Mouse (Mus musculus) heart, adult 18-20 months (tissue): ENCODE data around the gene Fgg. TPM values are rescaled to one million over a fixed set of nuclear protein-coding genes. Genes with fewer than 3 reads are reported as not detected.

ENCODE experiments used
- DNase-seq, 2 experiments: peaks; one replicate each; pipeline ENCODE4 v3.0.0; 2021 to 2022; ENCODE audit warnings: mixed read lengths in 1 of 2
- long read RNA-seq, 2 experiments: library from polyadenylated mRNA; stranded (forward); transcript quantifications; one replicate each; pipeline ENCODE4 v2.0.0; 2021
- total RNA-seq, 2 experiments: library from RNA; stranded (reverse); gene quantifications; 2 replicates each; pipeline ENCODE4 v1.2.3; 2021

The Fgg gene
- total RNA-seq, result not detected
- long read RNA-seq, experiment 1, result 0 reads
- long read RNA-seq, experiment 2, result 0 reads

DNA sequence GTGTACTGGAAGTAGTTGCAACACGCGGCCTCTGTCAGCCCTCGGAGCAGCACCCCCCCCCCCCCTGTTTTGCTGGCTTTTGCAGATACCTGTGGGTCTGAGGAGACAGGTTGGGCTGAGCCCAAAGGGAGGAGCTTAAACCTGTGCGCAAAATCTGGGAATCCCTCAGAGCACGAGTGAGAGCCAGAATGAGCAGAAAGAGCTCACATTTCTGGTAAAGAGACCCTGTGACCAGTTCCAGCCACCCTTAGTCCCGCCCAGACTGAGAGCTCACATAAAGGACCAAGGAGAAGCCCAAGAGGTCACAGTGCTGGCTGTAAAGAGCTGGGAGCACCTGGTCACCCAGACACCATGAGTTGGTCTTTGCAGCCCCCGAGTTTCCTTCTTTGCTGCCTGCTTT lies at the start of gene Fgg:
Fgg (plus strand) TSS at position 168 of the 400 bp plus-strand sequence.
- no peak for DNase-seq

DNA sequence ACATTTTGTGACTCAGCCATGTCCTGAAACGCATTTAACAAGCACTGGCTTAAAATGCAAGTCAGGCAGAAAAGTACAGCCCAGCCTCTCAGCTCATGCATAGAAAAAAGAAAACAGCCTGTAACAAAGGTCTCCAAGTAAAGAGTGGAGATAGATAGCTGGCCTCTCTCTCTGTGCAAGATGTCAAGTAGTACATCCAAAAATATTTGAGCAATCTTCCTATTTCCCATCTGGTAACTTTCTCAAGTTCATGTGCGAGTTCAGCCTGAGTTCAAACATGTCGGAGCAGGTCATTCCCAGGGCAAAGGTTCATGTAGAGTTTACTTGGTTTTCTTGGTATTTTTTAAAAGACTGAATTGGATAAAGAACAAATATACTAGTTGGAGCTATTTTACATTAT lies 36.5 kb upstream of the Fgg start:
- peak; percentile 11 to 17 for DNase-seq

DNA sequence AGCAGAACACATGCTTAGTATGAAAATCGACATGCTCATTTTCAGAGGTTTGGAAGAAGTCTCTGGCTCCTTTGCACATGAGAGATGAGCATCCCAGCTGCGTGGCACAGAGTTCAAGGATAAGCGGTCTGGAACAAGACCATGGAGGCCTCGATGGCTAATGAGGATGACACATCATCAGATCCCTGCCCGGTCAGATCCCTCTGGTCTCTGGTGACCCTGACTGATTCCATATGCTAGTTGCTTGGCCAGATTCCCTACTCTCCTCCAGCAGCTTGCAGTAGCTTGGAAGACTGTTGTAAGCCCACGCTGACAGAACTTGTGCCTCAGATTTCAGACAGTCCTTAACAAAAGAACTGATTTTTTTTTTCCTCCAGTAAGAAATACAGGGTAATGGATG lies 26.7 kb upstream of the Fgg start:
- peak; percentile 20 to 40 for DNase-seq

DNA sequence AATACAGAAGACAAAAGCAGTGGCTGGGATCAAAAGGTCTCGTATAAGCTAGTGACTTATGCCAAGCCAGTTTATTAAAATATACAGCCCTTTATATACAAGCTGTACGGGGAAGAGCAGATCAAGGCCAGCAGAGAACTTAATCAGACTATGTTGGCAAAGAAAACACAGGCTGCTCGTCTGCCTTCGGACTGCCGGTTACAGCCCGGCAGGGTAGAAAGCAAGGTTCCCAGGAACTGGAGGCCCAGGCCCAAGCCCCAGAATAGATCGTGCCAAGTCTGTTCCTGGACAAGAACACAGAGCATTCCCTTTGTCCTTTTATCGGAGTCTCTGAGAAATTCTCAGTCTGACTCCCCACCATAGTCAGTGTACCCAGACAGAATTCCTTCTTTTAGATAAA lies 25.7 kb upstream of the Fgg start:
- DNase-seq, result no peak

DNA sequence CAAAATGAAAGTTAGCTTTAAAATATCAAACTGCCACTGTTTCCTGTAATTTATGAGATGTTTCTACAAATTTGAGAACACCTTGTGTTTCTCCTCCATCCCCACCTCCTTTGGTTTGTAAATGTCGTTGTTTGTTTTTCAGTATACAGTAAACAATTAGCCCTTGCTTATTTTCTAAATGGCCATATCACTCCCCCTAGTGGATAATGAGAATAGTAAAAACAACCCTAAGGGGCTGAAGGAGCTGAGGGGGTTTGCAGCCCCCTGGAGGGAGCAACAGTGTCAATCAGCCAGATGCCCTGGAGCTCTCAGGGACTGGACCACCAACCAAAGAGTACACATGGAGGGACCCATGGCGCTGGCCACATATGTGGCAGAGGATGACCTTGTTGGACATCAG lies 22.7 kb upstream of the Fgg start:
- DNase-seq, result no peak

DNA sequence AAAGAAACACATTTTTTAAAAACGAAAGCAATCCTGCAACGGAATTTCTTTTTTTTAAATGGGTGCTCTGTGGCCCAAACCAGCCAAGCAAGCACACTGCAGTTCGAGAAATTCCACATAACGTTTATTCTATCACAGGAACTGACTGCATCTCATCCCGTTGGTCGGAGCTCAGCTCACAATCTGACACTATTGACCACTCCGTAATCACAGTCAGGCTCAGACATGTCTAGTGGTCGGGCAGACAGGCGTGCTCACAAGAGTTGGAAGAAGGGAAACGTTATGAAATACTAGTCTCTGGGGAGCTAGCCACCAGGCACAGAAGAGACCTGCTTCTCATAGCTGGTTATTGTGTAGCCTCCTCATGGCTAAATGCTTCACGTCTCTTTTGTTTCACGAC lies 15.6 kb upstream of the Fgg start:
- peak in 1 of 2 experiments; percentile 9 for DNase-seq

DNA sequence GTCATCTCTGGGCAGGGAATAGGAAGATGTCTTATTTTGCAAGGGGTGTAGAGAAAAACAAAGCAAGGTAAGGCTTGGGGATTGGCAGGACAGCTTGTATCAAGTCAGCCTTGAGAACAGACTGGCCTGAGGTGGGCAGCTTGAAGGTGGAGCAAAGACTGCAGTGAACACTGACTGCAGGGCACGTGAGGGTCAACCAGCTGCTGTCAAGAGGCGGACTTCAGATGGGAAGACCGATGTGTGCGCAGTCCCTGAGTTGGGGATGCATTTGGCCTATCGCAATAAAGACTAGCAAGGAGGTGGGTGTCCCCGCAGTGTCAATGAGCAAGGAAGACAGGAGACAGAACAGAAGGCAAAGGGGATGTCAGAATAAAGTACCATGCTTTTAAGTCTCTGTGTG lies 14.6 kb upstream of the Fgg start:
- no peak for DNase-seq

DNA sequence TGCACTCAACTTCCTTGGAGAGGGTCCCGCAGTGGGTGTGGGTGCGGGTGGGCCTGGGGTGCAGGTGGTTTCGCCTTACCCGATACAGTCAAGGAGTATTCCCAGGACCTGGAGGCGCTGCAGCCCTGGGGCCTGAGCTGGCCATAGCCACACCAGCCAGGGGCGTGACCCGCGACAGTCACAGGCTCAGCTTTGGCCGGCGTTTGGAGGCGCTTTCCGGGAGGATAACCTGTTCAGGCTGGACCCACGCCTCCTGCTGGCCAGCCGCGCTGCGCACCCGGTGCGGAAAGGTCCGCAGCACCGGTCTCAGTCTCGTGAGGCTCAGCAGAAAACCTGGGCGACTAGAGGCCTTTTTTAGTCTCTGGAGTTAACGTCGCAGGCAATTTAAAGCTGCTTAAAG lies 12.2 kb upstream of the Fgg start:
- DNase-seq, result peak; percentile 29 to 31

DNA sequence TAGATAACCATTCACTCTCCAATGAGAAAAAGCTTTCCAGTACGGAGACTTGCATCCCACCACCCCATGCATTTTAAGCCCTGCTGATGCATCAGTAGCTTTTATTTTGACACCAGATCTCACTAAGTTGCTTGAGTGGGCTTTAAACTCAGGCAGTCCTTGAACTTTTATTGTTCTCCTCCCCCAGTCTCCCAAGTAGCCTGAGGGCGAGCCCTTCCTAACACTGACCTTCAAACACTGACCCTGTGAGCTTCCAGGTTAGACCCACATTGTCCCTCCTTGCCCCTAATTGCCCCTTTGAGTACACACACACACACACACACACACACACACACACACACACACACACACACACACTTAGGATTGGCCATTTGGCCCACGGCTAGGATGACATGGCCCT lies 10.9 kb upstream of the Fgg start:
- no peak for DNase-seq

DNA sequence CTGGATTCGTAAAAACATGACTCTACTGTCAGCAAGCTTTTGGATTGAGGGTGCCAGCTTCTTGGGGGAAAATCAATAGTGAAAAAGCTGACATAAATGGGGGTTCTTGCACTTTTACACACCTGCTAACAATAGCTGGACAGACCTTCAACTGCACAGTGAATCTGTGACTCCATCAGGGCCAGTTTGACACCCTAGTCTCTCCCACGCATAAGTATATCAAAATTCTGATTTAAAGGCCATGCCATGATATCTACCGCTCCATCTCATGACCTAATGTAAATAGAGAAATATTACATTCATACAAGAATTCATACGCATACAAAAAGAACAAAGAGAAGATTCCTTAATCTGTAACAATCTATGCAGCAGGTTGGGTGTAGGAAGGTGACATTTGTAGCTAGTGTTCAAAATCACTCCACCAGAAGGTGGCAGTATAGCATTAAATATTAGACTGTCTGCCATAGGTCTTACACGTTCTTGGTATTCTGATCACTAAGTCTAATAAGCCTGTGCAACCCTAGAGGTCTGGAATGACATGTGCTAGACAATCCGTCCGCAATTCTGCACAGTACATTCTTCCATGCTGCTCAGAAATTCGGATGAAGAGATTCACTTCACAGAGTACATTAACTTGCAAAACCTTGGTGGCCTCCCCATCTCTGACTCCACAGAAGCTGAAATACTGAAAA lies 8.6 kb upstream of the Fgg start:
- DNase-seq, result peak; percentile 40 to 78

DNA sequence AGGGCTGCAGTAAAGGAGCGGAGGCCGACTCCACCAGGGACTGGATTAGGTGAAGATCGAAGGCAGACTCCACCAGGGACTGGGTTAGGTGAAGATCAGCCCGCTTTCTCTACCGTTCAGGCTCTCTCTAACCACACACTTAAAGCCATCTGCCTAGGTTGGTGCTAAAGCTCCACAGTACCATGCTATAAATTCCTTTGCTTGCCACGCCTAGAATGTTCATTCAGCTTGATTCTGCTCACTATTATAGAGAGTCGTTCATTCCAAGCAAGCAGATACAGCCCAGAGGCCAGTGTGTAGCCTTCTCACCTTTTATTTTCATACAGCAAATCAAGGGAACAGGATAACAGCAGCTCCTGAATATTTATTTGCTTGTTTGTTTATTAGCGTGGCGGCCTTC lies 7.5 kb upstream of the Fgg start:
- DNase-seq, result no peak

DNA sequence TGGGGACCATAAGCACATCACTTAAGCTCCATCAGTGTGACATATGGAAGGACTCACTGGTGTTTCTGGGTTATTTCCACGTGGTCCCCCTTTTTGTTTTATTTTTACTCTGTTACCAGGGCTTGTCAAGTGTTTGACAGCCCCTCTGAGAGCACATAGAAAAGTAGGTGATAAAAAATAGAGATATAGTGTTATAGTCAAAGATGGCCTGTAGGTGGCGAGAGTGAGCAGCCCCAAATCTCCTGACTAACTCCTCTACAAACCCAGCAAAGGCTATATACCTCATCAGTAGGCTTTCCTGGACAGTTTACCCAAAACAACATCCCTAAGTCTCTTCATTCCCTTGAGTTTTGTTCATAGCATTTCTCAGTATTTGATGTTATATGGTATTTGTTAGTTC lies 5.3 kb upstream of the Fgg start:
- peak; percentile 9 to 57 for DNase-seq

DNA sequence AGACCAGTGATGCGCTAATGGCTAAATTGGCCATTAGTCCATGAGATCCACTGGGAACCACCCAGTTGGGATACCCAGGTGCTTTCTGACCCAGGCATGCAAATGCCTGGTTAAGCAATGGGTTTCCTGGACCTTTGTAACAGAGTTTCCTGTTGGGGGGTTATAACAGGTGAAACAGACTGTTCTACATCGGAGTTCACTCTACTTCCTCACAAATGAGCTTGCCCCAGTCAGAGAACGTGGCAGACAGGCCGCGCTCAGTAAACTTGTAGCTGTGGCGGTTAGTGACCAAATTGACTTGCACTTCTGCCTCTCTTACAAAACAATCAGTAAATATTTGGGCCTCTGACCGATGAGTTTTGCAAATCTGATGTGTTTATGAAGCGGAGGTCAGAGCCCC lies 4.5 kb upstream of the Fgg start:
- no peak for DNase-seq

DNA sequence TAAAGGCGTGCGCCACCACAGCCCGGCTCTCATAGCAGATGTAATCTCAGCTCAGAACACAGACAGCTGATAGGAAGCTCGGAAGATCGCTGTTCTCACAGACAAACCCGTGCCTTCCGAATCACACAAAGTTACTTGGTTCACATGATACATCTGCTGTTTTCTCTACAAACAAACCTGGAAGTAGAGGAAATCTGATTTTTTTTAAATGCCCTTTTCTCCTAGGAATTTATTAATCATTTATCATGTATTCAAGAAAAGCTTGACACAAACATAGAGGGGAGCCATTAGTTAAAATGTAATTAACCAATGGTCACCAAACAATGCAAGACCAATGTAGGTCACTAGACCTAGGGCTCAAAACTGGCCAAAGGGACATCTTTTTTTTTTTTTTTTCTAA lies 2.7 kb upstream of the Fgg start:
- no peak for DNase-seq

DNA sequence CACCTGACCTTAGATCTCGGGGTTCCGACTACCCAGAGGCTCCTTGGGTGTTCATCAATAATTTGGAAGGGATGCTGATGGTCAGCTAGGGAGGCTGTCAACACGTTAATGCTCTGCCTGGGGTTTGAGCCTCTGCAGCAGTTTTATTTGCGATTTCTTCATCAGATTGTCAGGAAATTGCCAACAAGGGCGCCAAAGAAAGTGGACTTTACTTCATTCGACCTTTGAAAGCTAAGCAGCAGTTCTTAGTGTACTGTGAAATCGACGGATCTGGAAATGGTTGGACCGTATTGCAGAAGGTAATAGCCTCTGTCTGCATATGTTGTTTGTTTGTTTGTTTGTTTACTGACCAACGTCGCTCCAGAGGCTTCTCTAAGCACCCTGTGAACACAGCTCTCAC lies 2.8 kb downstream of the Fgg start:
- DNase-seq, result no peak

DNA sequence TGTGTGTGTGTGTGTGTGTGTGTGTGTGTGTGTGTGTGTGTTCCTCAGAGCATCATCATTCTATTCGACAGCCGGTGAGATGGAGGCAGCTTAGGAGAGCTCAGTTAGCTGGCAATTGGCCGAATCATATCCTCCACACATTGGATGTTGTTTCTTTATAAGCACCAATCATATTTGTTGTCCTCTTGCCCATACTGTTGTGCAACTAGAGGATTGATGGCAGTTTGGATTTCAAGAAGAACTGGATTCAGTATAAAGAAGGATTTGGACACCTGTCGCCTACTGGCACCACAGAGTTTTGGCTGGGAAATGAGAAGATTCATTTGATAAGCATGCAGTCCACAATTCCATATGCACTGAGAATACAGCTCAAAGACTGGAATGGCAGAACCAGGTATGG lies 3.6 kb downstream of the Fgg start:
- no peak for DNase-seq

DNA sequence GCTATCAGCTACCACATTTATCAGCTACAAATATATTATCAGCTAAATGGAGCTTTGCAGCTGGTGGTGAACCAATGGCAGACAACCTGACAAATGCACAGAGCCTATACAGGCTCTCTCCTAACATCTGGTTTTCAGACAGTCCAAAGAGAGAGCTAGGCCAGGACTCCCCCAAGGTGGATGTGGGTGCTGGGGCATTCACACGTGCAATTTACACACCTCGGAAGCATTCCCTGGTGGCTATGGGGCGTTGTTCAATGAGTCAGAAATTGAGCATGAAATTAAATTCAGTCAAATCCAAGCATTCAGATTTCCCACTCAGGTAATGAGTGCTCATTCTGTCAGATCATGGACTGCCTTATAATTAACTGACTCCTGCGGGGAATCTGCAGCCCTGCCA lies 4.0 kb downstream of the Fgg start:
- no peak for DNase-seq

DNA sequence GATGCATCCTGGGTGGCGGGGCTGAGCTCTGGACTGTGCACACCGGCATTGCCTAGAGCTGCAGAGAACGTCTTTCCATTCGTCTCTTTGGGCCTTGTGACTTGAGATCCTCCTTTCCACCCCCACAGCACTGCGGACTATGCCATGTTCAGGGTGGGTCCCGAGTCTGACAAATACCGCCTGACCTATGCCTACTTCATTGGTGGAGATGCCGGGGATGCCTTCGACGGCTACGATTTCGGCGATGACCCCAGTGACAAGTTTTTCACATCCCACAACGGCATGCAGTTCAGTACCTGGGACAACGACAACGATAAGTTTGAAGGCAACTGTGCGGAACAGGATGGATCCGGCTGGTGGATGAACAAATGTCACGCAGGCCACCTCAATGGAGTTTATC lies 5.1 kb downstream of the Fgg start:
- no peak for DNase-seq

DNA sequence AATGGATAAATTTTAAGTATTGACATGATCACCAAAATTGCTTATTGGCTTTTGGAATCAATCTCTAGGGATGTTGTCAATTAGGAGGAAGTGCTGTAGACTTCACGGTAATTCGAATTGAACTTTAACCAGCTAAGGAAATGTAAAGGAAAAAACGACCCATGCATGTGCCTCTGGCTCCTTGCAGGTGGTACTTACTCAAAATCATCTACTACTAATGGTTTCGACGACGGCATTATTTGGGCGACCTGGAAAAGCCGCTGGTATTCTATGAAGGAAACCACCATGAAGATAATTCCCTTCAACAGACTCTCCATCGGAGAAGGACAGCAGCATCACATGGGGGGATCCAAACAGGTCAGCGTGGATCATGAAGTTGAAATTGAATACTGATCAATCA lies 6.4 kb downstream of the Fgg start:
- DNase-seq, result no peak

DNA sequence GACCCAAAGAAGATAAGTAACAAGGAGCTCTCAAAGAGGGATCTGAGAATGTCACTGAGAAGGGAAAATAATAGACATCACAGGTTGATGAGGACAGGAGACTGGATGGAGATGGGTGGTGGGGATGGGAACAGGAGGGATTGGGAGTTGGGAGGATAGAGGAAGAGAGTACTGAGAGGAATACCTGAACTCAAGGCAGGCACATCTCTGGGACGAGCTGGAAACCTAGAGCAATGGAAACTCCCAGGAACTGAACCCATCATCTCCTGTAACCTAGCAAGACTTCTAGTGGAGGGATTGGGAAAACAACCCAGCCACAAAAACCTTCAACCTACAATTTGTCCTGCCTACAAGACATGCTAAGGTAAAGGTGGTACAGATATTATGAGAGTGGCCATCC lies 8.7 kb downstream of the Fgg start:
- DNase-seq, result no peak

DNA sequence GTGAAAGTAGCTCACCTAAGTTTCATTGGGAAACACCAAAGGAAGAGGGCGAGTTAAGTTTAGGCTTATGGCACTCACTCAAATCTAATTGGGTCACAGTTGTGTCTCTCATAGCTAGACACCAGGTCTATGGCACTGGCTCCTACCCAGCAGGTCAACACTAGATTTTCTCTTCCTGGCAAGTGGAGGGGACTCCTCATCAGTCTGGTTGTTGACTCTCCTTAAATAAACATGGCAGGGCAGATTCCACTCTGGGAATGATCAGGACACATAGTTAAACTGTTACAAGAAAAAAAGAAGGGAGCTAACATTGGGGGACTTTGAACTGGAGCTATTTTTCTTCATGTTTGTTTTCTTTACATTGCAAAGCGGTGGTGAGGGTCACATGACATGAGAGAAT lies 12.9 kb downstream of the Fgg start:
- DNase-seq, result no peak

DNA sequence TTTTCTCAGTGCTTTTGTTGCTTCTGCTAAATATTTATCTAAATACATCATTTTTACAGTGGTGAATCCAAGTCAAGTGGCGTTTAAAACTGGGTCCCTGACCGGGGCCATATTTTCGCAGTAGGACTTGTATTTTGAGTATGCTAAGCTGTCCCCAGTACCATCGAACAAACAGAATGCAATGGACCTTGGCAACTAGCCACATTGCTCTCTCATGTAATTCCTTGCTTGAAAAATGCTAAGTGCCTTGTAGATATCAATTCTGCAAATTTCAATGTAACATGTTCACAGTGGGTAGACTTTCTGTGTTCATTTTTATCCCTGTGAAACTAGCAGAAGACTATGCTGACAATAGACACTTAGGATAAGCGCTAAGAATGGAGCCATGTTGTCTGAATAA lies 13.7 kb downstream of the Fgg start:
- DNase-seq, result no peak

DNA sequence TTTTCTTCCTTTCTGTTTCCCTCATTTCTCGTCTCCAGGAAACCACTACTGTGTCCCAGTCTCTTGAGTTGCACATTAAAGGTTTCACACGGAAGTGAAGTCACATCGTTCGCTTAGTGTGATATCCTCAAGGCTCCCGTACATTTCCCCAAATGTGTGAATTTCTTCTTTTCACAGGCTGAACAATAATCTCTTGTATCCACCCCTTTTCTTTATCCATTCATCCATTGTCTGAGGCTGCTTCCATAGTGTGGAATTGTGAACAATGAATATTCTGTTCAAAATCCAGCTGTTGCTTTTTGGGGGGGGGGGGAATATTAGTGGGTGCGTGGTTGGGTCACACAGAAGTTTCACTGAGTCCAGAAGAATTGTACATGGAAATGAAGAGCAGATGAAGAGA lies 17.5 kb downstream of the Fgg start:
- DNase-seq, result no peak

DNA sequence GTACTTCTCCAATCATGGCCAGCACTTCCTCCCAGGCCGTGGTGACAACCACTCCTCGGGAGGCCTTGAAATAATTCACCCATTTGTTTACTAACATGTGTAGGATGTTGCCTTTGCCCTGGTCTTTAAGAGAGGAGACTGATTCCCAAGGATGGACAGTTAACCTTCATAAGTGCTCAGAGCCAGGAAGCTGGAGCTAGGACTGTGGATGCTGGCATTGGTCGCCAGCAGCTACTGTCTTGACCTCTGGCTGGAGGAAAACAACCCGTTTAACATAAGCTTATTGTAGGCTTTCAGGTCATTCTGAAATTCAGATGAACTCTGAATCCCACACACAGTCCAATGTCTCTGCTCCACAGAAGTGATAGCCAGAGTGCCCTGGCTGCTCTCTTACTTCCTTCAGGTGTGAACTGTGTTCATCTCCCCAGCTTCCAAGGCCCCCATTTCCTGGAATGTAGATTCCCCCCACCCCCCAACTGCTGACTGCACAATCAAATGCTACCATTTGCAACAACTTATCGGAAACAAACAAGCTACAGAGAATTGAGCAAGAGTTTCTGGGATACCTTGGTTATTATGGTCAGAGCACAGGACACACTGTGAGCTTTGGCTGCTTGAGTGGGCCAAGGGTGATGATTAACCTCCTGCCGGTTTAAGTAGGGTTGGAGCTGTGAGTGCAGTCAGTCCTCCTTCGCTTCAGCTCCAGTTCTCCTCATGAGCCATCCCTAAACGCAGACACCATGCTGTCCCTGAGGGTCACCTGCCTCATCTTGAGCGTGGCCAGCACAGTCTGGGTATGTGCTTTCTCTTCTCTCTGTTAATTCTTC lies 18.2 kb downstream of the Fgg start, which contains the start of gene Fga:
Fga (plus strand) TSS at position 602 of the 827 bp plus-strand sequence.
- DNase-seq, result no peak
